Mouse (Mus musculus): ENCODE data around the gene Kcnh7.
"Not testable (repeated sequence)": the region's sequence is repeated elsewhere in the genome, so short reads cannot be mapped to it uniquely, and the experiment has no call there.

The Kcnh7 gene

DNA sequence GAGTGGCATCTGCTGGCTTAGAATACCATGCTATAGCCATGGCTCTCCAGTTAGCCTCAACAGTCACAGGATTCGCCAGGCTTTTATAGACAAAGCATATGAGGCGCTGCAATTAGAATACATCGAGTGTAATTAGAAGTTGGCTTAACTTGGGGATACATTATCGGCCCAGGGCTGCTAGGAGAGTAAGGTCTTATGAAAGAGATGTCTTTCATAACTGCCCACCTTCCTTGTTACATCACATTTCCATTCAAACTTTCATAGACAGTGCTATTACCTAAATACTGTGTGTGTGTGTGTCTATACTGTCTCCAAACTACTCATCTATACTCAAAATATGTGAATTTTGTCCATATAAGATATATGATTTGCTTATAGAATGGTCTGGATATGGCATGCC lies 468.8 kb downstream of the Kcnh7 start:
- DNase-seq, result no peak

DNA sequence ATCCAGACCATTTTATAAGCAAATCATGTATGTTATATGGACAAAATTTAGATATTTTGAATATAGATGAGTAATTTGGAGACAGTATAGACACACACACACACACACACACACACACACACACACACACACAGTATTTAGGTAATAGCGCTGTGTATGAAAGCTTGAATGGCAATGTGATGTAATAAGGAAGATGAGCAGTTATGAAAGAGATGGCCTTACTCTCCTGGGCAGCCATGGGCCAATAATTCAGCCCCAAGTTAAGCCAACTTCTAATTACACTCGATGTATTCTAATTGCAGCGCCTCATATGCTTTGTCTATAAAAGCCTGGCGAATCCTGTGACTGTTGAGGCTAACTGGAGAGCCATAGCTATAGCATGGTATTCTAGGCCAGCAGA lies 469.7 kb downstream of the Kcnh7 start:
- not testable (repeated sequence) for DNase-seq

DNA sequence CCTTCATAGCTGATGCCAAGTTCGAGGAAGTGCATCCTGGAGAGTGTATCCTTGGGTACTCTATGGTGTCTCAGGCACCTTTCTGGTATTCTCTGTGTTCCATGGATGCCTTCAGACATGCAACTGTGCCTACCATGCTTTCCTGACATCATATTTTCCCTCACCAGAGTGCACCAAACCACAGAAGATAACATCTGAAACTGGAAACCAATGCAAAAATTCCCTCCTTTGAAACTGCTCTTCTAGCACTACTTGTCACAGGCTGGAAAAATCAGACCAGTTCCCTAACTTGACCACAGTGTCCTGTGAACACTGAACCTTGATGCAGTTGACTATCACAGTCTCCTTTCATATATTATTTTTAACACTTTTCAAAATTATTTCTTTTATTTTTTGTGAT lies 474.5 kb downstream of the Kcnh7 start:
- DNase-seq, result no peak

DNA sequence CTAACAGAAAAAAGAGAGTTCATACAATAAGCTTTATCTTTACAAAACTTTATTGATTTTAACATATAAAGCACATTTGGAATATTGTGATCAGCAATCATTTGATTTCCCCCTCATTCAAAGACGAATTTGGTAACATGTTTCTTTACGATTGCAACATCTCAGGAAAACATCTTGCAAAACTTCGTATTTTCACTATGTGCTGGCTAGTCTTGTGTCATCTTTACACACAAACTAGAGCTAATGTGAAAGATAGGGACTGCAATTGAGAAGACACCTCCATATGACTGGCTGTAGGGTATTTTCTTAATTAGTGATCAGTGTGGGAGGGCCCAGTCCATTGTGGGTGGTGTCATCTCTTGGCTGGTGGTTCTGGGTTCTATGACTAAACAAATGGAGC lies 477.8 kb downstream of the Kcnh7 start:
- DNase-seq, result no peak

DNA sequence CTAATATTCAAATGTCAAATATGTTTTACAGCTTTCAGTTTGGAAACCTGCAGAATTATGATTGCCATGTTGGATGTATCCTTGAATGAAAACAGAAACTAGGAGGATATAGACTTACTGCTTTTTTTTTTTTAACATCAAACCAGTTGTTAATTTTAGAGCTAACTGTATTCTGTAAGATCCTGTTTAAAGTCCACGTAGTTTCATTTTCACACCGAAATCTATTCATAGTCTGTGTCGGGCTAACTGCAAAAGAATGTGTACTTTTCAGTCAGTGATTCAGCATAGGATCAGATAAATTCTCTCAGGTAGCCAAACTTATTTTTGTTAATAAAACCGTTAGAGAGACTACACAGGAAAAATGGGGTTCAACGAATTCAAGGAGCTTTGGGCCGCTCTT lies 498.2 kb downstream of the Kcnh7 start:
- DNase-seq, result no peak

DNA sequence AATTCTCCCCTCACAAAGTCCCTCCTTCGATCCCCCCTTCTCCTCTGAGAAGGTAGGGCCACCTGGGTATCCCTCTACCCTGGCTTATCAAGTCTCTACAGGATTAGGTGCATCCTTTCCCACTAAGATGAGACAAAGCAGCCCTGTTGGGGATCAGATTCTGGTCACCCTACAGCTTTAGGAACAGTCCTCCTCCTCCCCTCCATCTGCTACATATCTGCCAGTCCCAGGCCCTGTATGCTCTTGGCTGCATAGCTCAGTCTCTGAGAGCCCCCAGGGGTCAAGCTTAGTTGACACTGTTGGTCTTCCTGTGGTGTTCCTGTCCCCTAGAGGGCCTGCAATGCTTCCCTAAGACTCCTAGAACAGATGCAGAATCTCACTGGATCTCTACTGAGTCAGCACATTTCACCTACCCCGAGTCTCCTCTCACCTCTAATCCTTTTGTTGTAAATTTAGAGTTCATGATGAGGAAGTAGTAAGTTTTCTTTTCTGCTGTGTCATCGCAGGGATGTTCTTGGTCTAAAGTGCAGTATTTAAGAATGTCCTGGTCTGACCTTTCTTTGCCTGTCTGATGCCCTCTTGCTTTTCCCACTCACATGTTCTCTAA lies 499.0 kb downstream of the Kcnh7 start:
- no peak for DNase-seq

DNA sequence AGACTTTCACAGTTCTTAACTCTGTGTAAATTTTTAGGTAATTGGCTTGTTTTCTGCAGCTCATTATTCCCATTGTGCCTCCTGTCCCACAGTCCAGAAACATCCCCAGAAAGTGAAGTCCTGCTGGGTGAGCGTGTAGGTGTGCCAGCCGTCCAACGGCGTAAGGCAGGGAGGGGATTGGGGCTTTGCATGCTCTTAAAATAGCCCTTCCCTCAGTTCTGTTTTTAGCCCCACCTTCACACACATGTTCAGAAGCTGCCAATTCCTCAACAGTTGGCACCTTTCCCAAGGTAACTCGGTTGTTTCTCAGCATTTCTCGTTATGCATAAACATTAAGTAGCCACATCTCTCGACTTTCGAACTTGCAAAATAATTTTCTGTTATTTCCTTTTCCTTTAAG lies 502.4 kb downstream of the Kcnh7 start:
- DNase-seq, result peak; percentile 10 to 49

DNA sequence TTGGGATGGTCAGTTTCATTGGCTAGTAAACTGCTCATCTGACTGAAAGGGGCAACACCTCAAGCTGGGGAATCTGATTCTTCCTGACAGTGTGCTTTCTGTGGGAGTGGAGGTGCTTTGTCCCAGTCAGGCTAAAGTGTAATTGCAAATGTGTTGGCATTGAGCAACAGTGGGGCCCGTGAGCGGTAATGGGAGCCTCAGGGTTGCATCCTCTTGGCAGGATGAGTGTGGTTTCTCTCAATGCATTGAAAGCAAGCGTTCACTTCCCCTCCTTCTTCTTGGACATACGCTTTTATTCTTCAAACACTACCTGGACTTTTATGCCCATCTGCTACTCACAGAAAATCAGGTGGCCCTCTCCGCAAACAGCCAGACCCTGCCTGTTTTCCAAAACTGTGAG lies 511.3 kb downstream of the Kcnh7 start:
- DNase-seq, result no peak

DNA sequence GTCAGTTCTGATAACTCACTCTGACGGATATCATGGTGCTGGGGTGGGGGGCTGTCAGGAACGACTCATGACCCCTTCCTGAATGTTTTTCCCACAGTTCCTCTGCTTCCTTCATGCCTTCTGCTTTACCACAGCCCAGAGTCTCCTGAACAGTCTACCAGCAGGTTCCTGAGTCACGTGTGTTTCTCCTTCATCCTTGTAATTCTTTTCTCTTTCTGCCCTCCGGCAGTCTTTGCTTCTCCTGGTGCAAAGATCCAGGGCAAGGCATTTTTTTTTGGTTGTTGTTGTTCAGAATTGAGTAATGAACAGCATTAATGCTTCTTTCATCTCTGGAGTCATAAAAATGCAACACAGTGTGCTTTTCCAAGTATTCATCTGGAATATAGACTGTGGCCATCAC lies 513.3 kb downstream of the Kcnh7 start:
- no peak for DNase-seq

DNA sequence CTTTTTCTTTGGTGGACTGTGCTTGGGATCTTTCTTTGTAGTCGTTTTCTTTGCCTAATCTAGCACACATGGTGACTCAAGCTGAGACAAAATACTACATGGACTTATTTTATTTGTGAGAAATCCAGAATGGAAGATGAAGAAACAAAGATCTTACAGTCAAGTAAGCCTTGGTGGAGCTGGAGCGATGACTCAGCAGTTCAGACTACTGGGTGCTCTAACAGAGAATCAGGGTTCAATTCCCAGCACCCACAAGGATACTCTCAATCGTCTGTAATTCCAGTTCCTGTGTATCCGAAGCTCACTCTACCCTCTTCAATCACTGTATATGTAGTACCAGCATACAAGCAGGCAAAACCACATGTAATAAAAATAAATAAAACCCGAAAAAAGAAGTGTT lies 513.8 kb downstream of the Kcnh7 start:
- no peak for DNase-seq

DNA sequence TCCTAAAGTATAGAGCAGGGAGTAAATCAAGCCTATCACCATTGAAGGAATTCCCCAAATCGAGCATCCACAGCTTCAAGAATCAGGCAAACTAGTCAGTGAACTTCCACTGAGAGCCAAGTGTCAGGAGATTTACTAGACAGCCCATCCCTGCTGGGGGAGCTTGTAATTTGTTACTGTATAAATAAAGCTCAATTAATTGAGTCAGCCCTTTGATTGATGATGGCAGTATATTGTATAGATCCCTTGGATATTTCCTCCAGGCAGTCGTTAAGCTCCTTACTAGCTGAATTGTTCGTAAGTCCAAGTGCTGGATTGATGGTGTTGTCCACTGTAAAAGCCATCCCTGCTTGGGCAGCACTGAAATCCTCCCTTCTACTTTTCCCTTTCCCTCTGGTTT lies 514.2 kb downstream of the Kcnh7 start:
- no peak for DNase-seq

DNA sequence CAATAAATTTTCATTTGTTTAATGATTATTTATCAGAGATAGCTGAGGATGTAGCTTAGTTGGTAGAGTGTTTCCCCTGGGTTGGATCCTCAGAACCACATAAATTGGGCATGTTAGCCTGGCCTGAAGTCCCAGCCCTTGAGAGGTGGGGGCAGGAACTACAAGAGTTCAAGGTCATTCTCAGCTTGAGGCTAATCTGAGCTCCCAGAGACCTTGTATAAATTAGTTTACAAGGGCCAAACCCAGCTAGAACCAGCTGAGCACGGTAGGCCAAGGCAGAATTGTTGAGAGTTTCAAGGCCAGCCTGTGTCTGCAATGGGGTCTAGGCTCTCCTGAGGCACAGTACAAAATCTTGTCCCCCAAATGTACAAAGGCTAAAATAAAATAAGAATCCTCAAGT lies 518.6 kb downstream of the Kcnh7 start:
- no peak for DNase-seq

DNA sequence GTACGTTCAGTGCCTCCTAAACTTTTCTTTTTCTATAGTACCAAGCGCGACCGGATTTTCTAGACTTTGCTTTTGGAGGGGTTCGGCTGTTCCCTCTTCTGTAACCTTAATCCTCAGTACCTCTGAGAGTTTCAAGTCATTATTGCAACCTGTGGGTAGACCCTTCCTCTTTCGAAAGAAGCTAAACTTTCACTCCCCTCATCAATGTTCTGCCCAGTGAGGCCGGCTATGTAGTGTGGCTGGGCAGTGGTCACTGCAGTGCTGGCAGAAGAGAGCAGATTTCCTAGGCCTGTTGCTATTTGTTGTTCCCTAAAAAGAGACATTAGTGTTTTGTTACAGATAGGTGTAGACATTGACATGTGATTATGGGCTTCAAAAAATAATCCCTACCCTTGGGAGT lies 519.2 kb downstream of the Kcnh7 start:
- DNase-seq, result no peak

DNA sequence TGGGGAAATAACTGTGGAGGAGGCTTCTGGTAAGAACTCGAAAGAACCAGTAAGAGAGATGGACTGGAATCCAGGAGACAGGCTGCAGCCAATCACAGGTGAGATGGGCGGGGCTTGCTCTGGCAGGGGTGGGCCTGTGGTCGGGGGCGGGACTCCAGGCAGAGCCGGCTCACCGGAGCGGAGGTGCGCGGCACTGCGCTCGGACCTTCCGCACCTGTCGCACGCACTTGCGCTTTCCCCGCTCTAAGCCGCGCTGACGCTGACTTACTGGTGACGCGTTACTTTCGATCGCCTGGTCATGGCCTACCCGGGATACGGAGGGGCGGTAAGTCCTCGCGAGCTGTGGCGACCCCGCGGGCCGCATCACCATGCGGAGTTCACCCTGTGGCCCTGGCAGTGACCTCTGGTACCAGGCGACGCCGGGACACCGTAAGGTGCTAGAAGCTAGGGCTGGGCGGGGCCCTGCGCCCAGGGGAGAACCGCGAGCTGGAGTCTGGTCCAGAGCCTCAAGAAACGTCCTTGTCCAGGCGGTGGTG lies 519.9 kb downstream of the Kcnh7 start, which contains the start of gene Gca:
Gene Gca (plus strand): TSS at position 151 of the 536 bp plus-strand sequence.
- DNase-seq, result peak; percentile 87 to 94

DNA sequence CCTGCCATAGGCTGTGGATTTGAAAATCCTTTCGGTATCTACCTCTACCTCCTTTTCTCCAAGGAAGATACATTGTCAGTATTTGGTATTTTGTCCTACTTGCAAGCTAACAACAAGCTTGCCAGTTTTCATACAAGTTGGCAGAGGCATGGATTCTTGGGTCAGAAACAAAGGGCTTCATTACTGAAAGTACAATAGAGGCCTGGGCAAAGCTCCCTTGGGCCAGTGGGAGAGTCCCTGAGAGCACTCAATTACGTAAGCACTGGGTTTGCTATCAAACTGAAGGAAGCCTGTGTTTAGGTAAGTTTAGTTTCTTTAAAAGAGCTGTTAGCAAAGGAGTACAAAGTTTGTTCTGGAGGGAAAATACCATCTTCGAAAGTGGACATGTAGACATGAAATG lies 521.5 kb downstream of the Kcnh7 start:
- DNase-seq, result no peak

DNA sequence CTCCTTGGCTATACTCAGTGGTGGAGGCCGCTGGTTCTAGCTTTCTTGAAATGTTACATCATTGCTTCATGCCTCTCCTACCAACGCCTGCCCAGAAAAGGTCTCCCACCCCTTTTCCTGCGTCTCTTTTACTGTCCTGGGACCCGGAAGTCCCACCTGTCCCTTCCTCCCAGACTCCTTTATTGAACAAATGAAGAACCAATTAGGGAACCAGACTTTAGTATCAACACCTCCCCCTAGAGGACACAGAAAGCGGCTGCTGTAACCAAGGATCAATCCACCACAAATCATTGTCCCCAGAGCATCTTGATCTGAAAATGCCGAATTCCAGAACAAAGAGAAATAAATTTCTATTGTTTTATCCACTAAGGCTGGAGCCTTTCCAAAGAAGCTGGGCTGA lies 523.5 kb downstream of the Kcnh7 start:
- no peak for DNase-seq

DNA sequence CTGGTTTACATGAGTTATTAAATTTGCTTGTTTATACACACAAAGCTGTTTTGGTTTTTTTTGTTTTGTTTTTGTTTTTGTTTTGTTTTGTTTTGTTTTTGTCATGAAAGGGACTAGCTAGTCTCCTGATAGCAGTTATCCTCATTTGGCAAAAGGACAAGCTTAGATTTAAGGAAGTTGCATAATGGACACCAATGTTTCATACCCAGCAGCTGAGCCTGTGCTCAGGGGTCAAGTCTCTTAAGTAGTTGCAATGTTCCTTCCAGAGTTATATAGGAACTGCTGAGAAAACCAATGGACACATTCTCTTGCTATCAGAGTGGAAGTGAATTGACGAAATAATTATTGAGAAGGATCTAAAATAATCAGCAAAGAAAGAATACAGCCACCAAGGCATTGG lies 528.0 kb downstream of the Kcnh7 start:
- no peak for DNase-seq

DNA sequence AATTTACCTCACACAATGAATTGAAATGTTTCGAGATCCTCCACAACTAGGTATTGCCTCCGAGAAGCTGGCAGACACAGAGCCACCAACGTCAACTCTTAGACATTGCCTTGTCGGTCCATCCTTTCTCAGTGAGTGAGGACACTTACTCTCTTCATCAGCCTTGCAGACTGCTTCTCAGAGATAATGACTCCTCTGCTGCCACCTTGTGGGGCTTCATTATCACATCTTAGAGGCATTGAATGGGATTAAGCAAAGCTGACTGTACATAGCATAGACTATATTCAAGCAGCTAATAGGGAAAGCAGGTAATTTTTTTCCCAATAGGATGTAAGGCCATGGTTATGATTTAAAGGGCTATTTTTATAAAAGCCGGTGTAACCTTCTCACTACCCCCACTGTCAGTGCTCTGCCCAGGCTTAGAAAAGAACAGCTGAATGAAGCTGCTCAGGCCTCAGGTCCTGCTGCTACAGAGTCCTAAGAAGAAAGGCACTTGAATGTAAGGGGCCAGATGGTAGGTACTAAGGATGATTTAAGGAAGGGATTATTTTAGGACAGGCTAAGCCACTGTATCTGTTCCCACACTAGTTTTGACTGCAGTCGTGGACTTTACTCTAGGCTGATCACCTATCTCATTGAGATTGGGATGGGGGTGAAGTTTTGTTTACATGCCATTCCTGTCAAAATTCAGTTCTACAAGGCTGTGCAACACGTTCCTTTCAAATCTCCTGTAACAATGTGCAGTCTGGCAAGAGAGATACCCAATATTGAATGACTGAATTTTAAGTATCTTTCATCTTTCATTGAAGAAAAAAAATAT lies 529.4 kb downstream of the Kcnh7 start:
- peak; percentile 79 to 80 for DNase-seq

DNA sequence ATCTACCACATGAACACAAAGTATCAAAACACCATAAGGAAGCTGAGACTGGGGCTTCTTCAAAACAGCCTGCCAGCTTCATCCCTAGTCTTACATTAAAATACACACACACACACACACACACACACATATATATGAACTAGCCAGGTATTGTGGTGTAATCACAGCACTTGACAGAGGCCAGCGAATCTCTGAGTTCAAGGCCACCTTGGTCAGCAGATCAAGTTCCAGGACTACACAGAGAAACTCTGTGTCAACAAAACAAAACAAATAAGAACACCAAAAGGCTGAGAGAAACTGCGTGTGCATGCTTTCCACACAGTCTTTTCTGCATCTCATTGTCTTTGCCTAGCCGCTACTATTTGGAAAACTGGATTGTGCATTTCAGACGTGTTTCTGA lies 531.6 kb downstream of the Kcnh7 start:
- DNase-seq, result no peak

DNA sequence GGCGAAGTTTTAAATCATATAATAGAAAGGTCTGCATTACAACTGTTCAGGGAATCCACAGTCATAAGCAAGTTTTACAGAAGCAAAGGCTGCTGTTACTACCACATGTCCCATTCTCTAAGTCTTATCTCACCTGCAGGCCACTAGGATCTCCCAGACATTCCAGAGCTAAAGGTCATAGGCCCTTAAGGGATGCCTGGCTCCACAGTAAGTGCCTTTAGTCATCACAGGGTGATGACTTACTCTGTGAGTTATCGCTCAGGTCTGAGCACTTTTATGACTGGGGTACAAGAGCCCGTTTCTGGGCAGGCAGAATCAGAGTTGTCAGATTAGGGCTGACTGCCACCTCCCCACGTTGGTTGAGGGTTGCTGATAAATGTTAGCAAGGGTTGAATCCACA lies 532.2 kb downstream of the Kcnh7 start:
- DNase-seq, result no peak

DNA sequence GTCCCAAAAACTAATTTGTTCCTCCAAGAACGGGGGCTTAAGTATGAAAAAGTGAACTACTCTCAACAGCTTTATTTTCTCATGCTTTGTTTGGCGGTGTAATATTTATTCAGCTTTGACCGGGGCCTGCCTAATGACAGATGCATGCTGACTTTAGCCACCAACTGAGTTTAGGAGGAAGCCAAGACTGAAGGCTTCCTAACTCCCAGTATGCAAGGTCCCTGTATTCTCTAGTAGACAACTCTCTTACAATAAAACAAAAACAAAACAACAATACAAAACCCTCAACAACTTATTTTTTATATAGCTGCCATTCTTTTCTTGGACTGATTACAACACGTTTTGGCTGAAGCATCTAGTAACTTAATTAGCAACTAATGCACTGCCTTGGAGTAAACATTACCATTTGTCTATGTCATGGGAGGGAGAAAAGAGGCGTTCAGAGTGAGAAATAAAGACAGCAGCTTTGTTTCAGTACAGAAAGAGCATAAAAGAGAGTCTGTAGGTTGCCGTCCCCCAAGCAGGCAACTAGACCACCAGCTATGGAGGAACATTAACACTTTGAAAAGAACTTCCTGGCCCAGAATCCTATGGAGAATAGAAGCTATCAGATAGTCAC lies 537.3 kb downstream of the Kcnh7 start:
- DNase-seq, result no peak

DNA sequence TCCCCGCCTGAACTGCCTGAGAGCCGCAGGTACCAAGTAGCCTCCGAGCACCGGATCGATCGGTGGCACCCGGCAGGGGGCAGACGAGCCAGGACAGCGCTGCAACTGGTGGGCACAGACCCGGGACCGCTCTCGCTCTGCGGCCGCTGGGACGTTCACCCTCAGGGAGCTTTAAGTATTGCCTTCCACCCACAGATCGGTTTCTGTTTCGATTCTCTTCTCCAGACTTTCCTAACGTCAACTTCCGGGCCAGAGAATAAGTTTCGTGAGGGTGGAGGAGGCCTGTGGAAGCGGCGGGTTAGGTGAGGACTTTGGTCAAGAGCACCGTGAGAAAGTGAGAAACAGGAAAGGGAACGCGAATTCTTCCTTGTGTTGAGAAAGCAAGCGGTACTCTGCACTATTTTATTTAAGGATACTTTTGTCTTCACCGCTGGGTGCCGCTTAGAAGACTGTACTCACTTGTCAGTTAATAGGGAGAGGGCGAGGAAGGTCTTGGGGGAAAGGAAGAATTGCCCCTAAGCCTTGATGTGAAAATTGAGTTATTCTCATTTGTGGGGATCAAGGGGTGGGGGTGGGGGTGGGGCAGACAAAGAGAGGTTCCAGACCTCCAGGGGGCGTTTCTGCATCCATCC lies 538.0 kb downstream of the Kcnh7 start, which contains the start of gene Ifih1:
Gene Ifih1 (minus strand): TSS at position 242 of the 632 bp plus-strand sequence.
- DNase-seq, result peak; percentile 21 to 27

DNA sequence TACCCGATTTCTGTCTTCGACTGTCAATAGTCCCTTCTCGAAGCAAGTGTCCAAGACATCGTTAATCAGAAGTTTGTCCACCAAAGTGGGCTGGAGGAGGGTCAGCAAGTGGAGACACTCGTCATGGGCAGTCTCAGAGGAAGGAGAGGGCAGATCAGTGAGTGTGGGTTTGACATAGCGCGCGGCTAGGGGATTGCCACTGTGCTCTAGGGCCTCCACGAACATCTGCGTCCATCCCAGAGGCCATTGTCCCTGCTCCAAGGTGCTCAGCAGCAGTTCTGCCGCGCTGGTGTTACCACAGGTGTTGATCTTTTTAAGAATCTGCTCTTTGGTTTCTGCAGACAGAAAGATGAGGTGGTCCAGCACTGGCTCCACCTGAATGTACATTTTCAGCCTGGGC lies 538.6 kb downstream of the Kcnh7 start:
- DNase-seq, result no peak

Data from cerebellum, postnatal 14 days (tissue).